ENCODE assay signal across 9 mouse cellular contexts in genomic region chr11:22002062-22002782, GRCm38 (mm10). TPM values are rescaled to one million over a fixed set of nuclear protein-coding genes. Genes with fewer than 3 reads are reported as not detected.
A peak's percentile ranks its signal among the peaks of the same experiment; 100 is the strongest.
DNase-seq lines count a peak whose midpoint lies in the region; ATAC-seq and TF ChIP-seq lines count a peak whose summit lies in the region.
"Had no signal": no experiment of that assay in that cellular context is flagged by ENCODE, and none has a peak within 500 bp of the region (broad histone marks: within the 10 kb centered on the region; RNA-seq: fewer than 3 reads in every experiment).

No protein-coding gene starts in this region.

- peak; percentile 31 to 51 for DNase-seq in cerebellum, adult 2 months
- DNase-seq in cerebellum, adult 9-11 months, result no peak
- no peak for DNase-seq in testis, postnatal 10 days (ENCODE audit: low spot score)
- peak; percentile 32 for DNase-seq in mesoderm, embryonic 11.5 days (ENCODE audit: low read depth, low spot score)
- no peak for DNase-seq in thymus, postnatal 36 days

- H3K4me1 ChIP-seq in cerebellum, adult 2 months (ENCODE audit: control insufficient read depth, insufficient read depth, low read length), result no peaks in the 10 kb centered on the region
- H3K4me1 ChIP-seq in testis, adult 2 months (ENCODE audit: control insufficient read depth, insufficient read depth, low read length), result peaks cover 35% of the 10 kb centered on the region
- H3K4me1 ChIP-seq in hindbrain, embryonic 12.5 days, result peaks cover 23% of the 10 kb centered on the region

- 1% methylated on average over 34 of the region's 34 CpGs for WGBS in cerebellum, adult 2 months
- under 1% methylated on average over 30 of the region's 34 CpGs for WGBS in hindbrain, embryonic 12.5 days

- no peak for ATAC-seq in hindbrain, embryonic 12.5 days (ENCODE audit: low FRiP score)
- no peak for ATAC-seq in erythroid progenitor cell, adult 5-6 weeks (replicated peaks; ENCODE audit: low FRiP score, poor library complexity, severe bottlenecking)

- TF ChIP-seq POLR2A in cerebellum, adult 2 months (IDR thresholded peaks at IDR 0.05; ENCODE audit: borderline replicate concordance, insufficient read depth, low read length), result no peak
- TF ChIP-seq POLR2A in testis, adult 2 months (IDR thresholded peaks at IDR 0.05; ENCODE audit: control insufficient read depth, low read depth, low read length), result no peak

- no peak for TF ChIP-seq CTCF in cerebellum, adult 2 months (IDR thresholded peaks at IDR 0.05; ENCODE audit: borderline replicate concordance, insufficient read depth, low read depth, low read length)
- TF ChIP-seq CTCF in testis, adult 2 months (IDR thresholded peaks at IDR 0.05; ENCODE audit: control insufficient read depth, insufficient read depth, insufficient replicate concordance, low read depth, low read length), result no peak

- H3K27ac ChIP-seq in cerebellum, adult 2 months (ENCODE audit: insufficient read depth, low read length), result no peak overlapping the region
- H3K27ac ChIP-seq in testis, adult 2 months (ENCODE audit: control insufficient read depth, insufficient read depth, low read depth, low read length), result no peak overlapping the region
- H3K27ac ChIP-seq in hindbrain, embryonic 12.5 days, result peak overlapping the region; percentile 69

- peak overlapping the region; percentile 74 for H3K4me2 ChIP-seq in hindbrain, embryonic 12.5 days (replicated peaks)

- H3K36me3 ChIP-seq in testis, adult 2 months (ENCODE audit: control insufficient read depth, insufficient read depth, low read length), result no peaks in the 10 kb centered on the region
- no peaks in the 10 kb centered on the region for H3K36me3 ChIP-seq in hindbrain, embryonic 12.5 days

- H3K9ac ChIP-seq in hindbrain, embryonic 12.5 days, result peak overlapping the region; percentile 59

- no peaks in the 10 kb centered on the region for H3K9me3 ChIP-seq in hindbrain, embryonic 12.5 days (replicated peaks)

- peaks cover 17% of the 10 kb centered on the region; the same call in 1 of the 2 replicates for H3K27me3 ChIP-seq in cerebellum, adult 2 months (ENCODE audit: control insufficient read depth, insufficient read depth, low read length)
- H3K27me3 ChIP-seq in testis, adult 2 months (ENCODE audit: control insufficient read depth, insufficient read depth, low read length), result peaks cover 5% of the 10 kb centered on the region
- H3K27me3 ChIP-seq in hindbrain, embryonic 12.5 days, result peaks cover 97% of the 10 kb centered on the region

- peak overlapping the region; percentile 43 for H3K4me3 ChIP-seq in cerebellum, adult 2 months (replicated peaks; ENCODE audit: insufficient read depth, low read depth, low read length)
- H3K4me3 ChIP-seq in testis, adult 2 months (ENCODE audit: control insufficient read depth, low read depth, low read length), result peak overlapping the region; percentile 69
- peak overlapping the region; percentile 47 for H3K4me3 ChIP-seq in hindbrain, embryonic 12.5 days

RNA-seq across cellular contexts. Expression of gene Otx1, which starts 0.5 kb away (rescaled TPM):
- polyA plus RNA-seq in cerebellum, adult 2 months (2012; rRNA removed), result 0.21 and 0.29 TPM in 2 replicates
- 0.11 and 0.23 TPM in 2 replicates for polyA plus RNA-seq in testis, adult 2 months (2012; rRNA removed)
- 3.4 and 3.6 TPM in 2 replicates for polyA plus RNA-seq in hindbrain, embryonic 12.5 days (2016; fragmentation: Nextera tagmentation; extraction: Ambion mirVana)
- total RNA-seq in erythroid progenitor cell, adult 5-6 weeks (2015; ENCODE audit: low replicate concordance), result not detected in 2 replicates
- not detected in 2 replicates for total RNA-seq in erythroid progenitor cell, adult 5-6 weeks (2017; ENCODE audit: low replicate concordance)
- total RNA-seq: neutrophil, adult 5-6 weeks had no signal

Comparison
In these comparisons a context has a peak if more than half of its experiments do, and no peak if none do; other contexts are left out.
1. DNase-seq: peak in cerebellum, adult 2 months (2 of 2) and mesoderm, embryonic 11.5 days (single experiment); none in cerebellum, adult 9-11 months (single experiment), testis, postnatal 10 days (single experiment) and thymus, postnatal 36 days (0 of 2).
2. Peak in every context shown above with its lines, with median percentiles within 50 percentile points of each other: H3K4me3 ChIP-seq.